Mouse (Mus musculus): Measurements from ENCODE around the gene Smc1a.

Gene Smc1a

GRCm38 (mm10) chrX:152016151-152017145 lies at the start of gene Smc1a, which contains the start of gene Ribc1:
Gene Smc1a, plus strand, starts transcription at chrX:152016428.
Gene Ribc1, minus strand, starts transcription at chrX:152016295.
- in situ Hi-C loops (cut with MboI, MseI), result no loop called here

DNA sequence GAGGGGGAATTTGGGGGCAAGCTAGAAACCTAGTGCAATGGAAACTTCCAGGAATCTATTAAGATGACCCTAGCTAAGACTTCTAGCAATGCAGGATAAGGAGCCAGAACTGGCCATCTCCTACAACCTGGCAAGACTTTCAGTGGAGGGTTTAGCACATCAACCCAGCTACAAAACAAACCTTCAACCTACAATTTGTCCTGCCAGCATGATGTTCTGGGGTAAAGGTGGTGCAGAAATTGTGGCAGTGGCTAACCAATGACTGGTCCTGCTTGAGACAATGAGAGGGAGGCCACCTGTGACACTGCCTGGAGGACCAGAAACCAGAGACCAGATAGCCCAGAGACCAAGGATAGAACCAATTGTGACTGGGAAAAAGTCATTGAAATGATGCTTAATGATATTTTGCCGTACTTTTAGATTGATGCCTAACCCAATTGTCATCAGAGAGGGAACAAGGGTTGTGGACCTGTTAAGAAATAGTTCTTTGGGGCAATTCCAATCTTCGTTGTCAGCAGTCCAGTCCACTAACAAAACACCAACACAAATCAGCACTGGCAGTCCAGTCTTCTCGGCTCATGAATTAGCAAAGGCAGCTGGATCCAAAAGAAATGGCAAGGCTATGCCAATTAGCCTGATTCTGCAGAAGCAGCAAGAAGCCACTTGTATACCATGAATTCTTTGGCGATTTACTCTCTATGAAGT lies 17.1 kb upstream of the Smc1a start:
- in situ Hi-C loops (cut with MboI, MseI), result no loop called here

DNA sequence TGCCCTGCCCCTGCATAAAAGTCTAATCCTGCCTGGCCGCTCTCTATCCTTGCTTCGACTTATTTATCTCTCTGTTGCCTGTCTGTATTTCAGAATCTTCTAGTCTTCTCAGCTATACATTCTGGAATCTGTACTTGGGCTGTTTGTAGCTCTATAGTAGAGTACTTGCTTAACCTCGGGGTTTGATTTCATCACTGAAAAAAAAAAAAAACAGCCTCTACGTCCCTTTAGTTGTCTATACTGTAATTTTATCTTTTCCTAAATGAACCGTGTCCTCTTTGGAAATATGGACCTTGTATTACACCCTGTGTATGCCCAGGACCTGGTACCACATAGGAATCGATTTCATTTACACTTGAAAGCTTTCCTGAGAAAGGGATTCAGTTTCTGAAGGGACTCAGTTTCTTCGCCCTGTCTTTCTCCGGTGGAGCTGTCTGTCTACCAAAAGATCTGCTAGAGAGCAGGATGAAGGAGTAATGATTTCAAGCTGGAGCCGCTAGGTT lies 15.0 kb upstream of the Smc1a start:
- in situ Hi-C loops (cut with MboI, MseI), result loop anchor here (5.0 to 10.0 kb wide), 2 partner anchors 49 to 344 kb away; partner anchors contain the start of gene Tspyl2 (in 1 of the 2)

GRCm38 (mm10) chrX:152001737-152002710 lies 14.2 kb upstream of the Smc1a start, which contains the start of gene Hsd17b10:
Gene Hsd17b10, plus strand, starts transcription at chrX:152001845.
- in situ Hi-C loops (cut with MboI, MseI), result loop anchor here (5.0 to 10.0 kb wide), 2 partner anchors 50 to 343 kb away; partner anchors contain the start of gene Tspyl2 (in 1 of the 2)

DNA sequence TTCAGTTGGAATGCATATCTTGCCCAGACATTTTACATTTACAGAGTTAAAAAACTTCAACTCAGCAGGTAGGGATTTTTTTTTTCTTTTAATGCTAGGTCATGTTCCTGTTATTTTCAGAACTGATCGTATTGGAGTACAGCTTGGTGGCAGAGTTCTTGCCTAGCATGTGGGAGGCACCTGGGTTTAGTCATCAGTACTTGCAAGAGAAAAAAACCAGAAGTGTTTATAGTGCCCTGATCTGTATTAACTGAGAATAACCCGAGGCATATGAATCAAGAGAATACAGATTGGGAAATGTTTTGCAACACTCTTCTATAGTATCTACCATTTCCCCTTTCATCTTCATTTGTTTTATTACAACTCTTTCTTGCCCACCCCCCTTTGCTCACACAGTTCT lies 13.4 kb upstream of the Smc1a start:
- in situ Hi-C loops (cut with MboI, MseI), result loop anchor here (5.0 to 10.0 kb wide), 2 partner anchors 51 to 342 kb away; partner anchors contain the start of gene Tspyl2 (in 1 of the 2)

- in situ Hi-C loops (cut with MboI, MseI), result loop anchor here in 1 of 2 experiments (10.0 kb wide), 1 partner anchor 337 kb away; the partner anchor contains the start of gene Tspyl2
Measured at GRCm38 (mm10) chrX:152007863-152008262, 8.4 kb upstream of the Smc1a start.

GRCm38 (mm10) chrX:152015752-152016150 lies 477 bp upstream of the Smc1a start:
- in situ Hi-C loops (cut with MboI, MseI), result no loop called here

- in situ Hi-C loops (cut with MboI, MseI), result no loop called here
Measured at GRCm38 (mm10) chrX:152017186-152017585, 958 bp downstream of the Smc1a start.

GRCm38 (mm10) chrX:152019294-152019693 lies 3.1 kb downstream of the Smc1a start:
- in situ Hi-C loops (cut with MboI, MseI), result no loop called here

- in situ Hi-C loops (cut with MboI, MseI), result no loop called here
Measured at GRCm38 (mm10) chrX:152039865-152040264, 23.6 kb downstream of the Smc1a start.

GRCm38 (mm10) chrX:152047230-152047629 lies 31.0 kb downstream of the Smc1a start:
- in situ Hi-C loops (cut with MboI, MseI), result no loop called here

DNA sequence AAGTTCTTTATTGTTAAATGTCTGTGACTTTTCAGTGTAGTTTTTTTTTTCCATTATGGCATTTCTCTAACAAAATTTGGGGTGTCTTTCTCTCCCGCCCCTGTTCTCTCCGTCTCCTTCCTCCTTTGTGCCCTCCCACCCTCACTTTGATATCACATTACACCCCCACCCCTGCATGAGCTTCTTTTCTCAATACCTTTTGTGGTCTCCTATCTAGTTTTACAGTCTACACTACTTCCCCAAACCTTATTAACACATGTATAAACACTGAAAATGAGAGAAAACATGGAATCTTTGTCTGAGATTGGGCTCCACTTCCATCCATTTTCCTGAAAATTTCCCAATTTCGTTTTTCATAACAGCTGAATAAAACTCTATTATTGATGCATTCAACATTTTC lies 36.3 kb downstream of the Smc1a start:
- in situ Hi-C loops (cut with MboI, MseI), result no loop called here

- in situ Hi-C loops (cut with MboI, MseI), result no loop called here
Measured at GRCm38 (mm10) chrX:152054094-152054493, 37.9 kb downstream of the Smc1a start.

DNA sequence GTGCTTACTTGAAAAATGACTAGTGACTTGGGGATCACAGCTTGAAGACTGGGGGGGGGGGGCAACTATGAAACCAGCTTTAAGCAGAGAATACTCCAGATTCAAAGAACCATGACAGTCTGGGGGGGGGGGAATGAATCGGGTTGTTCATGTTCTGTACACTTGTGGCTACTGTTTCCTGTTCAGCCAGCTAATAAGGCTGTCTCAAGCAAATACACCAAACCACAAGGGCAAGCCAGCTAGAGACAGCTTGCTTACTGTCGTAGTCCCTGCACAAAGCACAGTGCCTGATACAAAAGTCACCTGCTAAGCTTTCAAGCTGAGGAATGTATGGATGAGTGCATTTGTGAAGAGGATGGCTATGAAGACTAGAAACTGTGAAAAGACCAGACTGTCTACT lies 49.4 kb downstream of the Smc1a start:
- in situ Hi-C loops (cut with MboI, MseI), result no loop called here

DNA sequence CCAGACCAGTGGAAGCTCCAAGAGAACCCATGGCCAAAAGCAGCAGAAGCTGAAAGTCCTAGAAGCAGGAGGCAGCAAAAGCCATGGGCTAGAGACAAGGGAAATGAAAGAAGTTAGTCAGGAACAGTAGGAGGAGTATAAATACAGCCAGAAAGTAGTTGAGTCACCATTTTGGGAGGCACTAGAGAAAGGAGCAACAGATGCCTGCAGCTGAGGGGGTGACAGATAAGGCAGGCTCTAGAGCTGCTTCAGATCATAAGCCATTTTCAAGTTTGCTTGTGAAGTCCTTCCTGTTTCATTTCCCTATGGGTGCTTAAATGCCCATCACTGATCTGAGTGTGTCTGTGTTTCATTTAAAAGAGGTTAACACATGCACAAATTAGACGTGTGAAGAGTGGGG lies 51.6 kb downstream of the Smc1a start:
- in situ Hi-C loops (cut with MboI, MseI), result no loop called here

DNA sequence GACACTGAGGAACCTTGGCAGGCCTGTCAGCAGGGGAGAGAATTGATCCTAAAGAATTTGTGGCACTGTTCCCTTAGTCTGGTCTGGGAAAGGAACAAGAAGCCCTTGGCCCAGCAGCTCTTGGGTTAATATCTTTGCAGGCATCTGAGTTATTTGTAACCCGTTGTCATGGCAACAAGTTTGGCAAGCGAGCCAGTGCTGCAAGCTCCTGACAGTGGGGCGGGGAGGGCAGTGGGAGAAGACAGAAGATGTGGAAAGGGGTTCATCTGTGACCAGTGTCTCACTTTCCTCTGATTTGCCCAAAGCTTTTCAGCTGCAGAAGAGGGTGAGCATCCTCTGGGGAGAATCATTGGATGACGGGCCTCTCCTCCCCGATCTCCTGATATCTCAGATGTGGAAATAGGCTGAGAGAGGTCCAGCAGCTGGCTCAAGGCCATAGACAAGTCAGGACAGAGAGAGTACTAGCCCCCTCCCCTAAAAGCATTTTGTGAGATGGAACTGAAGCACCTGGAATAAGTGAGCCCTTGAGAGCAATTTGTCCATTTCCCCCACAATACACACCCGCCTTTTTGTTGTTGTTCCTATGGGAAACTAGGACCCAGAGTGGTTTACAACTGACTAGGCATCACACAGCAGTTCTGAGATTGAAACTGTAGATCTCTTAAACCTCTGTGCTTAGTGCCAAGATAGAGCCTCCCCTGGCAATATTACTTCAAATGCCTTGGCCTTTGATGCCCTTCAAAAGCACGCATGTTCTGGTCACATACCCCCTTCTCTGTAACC lies 73.8 kb downstream of the Smc1a start:
- in situ Hi-C loops (cut with MboI, MseI), result loop anchor here in 1 of 2 experiments (5.0 kb wide), 1 partner anchor 47 kb away; no protein-coding TSS in a partner anchor

DNA sequence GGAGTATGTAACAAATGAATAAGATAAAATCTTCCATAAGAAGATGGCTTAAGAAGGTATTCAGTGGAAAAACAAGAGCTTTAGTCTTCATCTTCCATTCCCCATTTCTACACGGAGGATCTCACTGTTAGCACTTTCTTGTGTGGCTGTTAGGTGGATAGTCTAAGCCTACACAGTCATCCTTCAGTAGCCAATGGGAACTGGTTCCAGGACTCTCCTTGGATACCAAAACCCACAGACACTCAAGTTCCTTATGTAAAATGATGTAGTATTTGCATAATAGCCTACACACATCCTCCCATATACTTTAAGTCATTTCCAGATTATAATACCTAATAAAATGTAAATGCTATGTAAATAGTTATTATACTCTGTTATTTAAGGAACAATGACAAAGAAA lies 81.3 kb downstream of the Smc1a start:
- in situ Hi-C loops (cut with MboI, MseI), result no loop called here

Measured in T-helper 17 cell (primary cell).